ENCODE assay signal across 35 mouse cellular contexts in genomic region chr1:71266630-71267029, GRCm38 (mm10).
"Had no signal": no experiment of that assay in that cellular context is flagged by ENCODE, and none has a peak within 500 bp of the region (broad histone marks: within the 10 kb centered on the region; RNA-seq: fewer than 3 reads in every experiment).

No protein-coding gene starts in this region.

- H3K36me3 ChIP-seq: heart, embryonic 10.5 days; heart, embryonic 12.5 days; heart, embryonic 13.5 days; heart, embryonic 15.5 days; hindbrain, embryonic 10.5 days; hindbrain, embryonic 12.5 days; hindbrain, embryonic 13.5 days; hindbrain, embryonic 15.5 days; intestine, embryonic 15.5 days; kidney, embryonic 15.5 days had no signal

- H3K4me2 ChIP-seq: heart, embryonic 11.5 days; heart, embryonic 12.5 days; heart, embryonic 13.5 days; heart, embryonic 15.5 days; hindbrain, embryonic 12.5 days; hindbrain, embryonic 13.5 days; hindbrain, embryonic 14.5 days; hindbrain, embryonic 15.5 days; intestine, embryonic 15.5 days; kidney, embryonic 15.5 days had no signal

- DNase-seq: heart, postnatal 10 days; heart, postnatal 14 days; heart, postnatal 36 days; heart, postnatal 4 days; kidney, adult 11 months; kidney, adult 18-20 months; kidney, adult 2 months; kidney, adult 8-10 months; kidney, adult 9 months; kidney, postnatal 10 days; kidney, postnatal 14 days; kidney, postnatal 25 days; kidney, postnatal 36 days; kidney, postnatal 4 days; layer of hippocampus, adult 9-11 months; layer of hippocampus, postnatal 36 days had no signal

- H3K4me3 ChIP-seq: heart, embryonic 10.5 days; heart, embryonic 12.5 days; heart, embryonic 13.5 days; heart, embryonic 15.5 days; hindbrain, embryonic 10.5 days; hindbrain, embryonic 12.5 days; hindbrain, embryonic 13.5 days; hindbrain, embryonic 15.5 days; intestine, embryonic 15.5 days; kidney, embryonic 15.5 days; layer of hippocampus, adult 2 months had no signal

- ATAC-seq: hindbrain, embryonic 16.5 days; hindbrain, postnatal 0 days; inflammation-experienced regulatory T-cells, adult 6 months; intestine, embryonic 15.5 days; intestine, embryonic 16.5 days; intestine, postnatal 0 days had no signal

- H3K9me3 ChIP-seq: heart, embryonic 10.5 days; heart, embryonic 12.5 days; heart, embryonic 13.5 days; heart, embryonic 15.5 days; hindbrain, embryonic 10.5 days; hindbrain, embryonic 12.5 days; hindbrain, embryonic 13.5 days; hindbrain, embryonic 15.5 days; intestine, embryonic 15.5 days; kidney, embryonic 15.5 days had no signal

- H3K9ac ChIP-seq: heart, embryonic 12.5 days; heart, embryonic 13.5 days; heart, embryonic 15.5 days; hindbrain, embryonic 12.5 days; hindbrain, embryonic 13.5 days; hindbrain, embryonic 14.5 days; hindbrain, embryonic 15.5 days; intestine, embryonic 15.5 days; kidney, embryonic 15.5 days had no signal

- H3K27ac ChIP-seq: heart, embryonic 10.5 days; heart, embryonic 13.5 days; heart, embryonic 15.5 days; hindbrain, embryonic 10.5 days; hindbrain, embryonic 12.5 days; hindbrain, embryonic 13.5 days; hindbrain, embryonic 14.5 days; hindbrain, embryonic 15.5 days; hindbrain, postnatal 0 days; intestine, embryonic 15.5 days; kidney, embryonic 15.5 days; kidney, postnatal 0 days; layer of hippocampus, adult 2 months had no signal

- H3K4me1 ChIP-seq: heart, embryonic 10.5 days; heart, embryonic 15.5 days; hindbrain, embryonic 10.5 days; hindbrain, embryonic 12.5 days; hindbrain, embryonic 13.5 days; hindbrain, embryonic 15.5 days; intestine, embryonic 15.5 days; kidney, embryonic 15.5 days had no signal

- H3K27me3 ChIP-seq: heart, embryonic 12.5 days; heart, embryonic 13.5 days; heart, embryonic 15.5 days; hindbrain, embryonic 12.5 days; hindbrain, embryonic 13.5 days; hindbrain, embryonic 15.5 days; intestine, embryonic 15.5 days; kidney, embryonic 15.5 days had no signal
